Mouse (Mus musculus) right cerebral cortex, postnatal 14 days (tissue): ENCODE results near the gene Psmd4.
"Not testable (repeated sequence)": the region's sequence is repeated elsewhere in the genome, so short reads cannot be mapped to it uniquely, and the experiment has no call there.

Source experiments
- DNase-seq: peaks from one replicate; pipeline ENCODE4 v3.0.0; 2022

Psmd4 gene

GRCm38 (mm10) chr3:95042166-95042837 is at the start of gene Psmd4:
Psmd4 (minus strand) TSS chr3:95042614.
- DNase-seq, result peak; percentile 95

GRCm38 (mm10) chr3:95088071-95088470 is 45.7 kb upstream of the Psmd4 start:
- DNase-seq, result no peak

DNA sequence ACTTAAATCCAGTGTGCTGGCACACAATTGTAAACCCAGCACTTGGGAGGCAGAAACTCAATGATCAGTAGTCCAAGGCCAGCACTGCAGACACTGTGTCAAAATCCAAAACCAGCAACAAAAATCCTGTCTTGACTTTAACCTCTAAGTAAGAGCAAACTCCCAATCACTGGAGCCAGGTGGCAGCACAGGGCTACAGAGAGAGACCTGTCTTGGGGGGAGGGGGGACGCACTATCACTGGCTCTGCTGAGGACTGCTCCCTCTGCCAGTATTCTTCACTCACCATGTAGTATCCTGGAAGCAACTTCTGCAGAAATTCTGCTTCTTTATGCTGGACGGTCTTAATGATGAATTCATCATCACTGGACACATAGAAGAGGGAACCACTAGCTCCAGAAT is 29.2 kb upstream of the Psmd4 start:
- peak; percentile 15 for DNase-seq

GRCm38 (mm10) chr3:95066570-95066969 is 24.2 kb upstream of the Psmd4 start:
- DNase-seq, result no peak

DNA sequence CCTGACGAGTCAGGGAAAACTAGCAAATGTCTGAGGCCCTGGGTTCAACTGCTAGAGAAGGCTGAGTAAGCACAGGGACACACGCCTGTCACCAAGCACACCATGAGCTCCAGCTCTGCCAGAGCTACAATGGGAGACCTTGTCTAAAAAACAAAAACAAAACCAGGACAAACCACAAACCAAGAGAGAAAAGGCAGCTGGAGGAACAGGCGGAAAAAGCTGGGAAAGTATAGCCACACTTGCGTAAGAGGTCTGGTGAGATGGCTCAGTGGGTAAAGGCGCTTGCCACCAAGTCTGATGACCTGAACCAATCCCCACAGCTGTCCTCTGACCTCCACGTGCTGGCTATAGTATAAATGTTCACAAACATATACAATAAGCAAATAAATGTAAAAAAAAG is 23.7 kb upstream of the Psmd4 start:
- DNase-seq, result no peak

DNA sequence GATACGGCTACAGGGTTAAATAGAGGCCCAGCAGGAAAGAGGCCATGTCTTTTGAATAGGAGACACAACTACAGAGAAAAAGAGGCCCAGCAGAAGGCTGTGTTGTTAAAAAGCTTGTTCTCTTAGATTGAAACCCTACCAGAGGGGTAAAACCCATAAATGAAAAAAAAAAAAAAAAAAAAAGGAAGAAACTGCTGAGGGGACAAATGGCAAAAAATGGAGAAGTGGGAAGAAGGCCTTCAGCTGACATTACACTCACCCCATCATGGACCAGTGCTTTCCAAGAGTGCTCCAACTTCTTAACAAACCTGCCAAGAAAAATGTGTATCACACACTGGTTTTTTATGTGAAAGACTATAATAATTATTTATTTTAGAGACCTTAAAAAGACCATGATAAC is 23.1 kb upstream of the Psmd4 start:
- DNase-seq, result no peak

- DNase-seq, result no peak
Observed at GRCm38 (mm10) chr3:95063741-95064140, 21.3 kb upstream of the Psmd4 start.

GRCm38 (mm10) chr3:95058078-95058477 is 15.7 kb upstream of the Psmd4 start:
- no peak for DNase-seq

DNA sequence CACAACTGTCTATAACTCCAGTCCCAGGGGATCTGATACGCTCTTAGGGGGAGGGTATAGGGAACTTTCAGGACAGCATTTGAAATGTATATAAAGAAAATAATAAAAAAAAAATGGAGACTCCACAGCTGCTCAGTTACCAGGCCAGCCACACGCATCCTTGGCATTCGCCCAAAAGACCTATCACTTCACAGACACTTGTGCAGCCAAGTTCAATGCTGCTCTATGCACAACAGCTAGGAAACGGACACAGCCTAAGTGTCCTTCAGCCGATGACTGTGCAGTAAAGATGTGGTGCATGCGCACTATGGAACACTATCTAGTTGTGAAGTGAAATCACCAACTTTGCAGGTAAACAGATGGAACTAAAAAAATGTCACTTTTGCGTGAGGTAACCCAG is 13.9 kb upstream of the Psmd4 start:
- no peak for DNase-seq

DNA sequence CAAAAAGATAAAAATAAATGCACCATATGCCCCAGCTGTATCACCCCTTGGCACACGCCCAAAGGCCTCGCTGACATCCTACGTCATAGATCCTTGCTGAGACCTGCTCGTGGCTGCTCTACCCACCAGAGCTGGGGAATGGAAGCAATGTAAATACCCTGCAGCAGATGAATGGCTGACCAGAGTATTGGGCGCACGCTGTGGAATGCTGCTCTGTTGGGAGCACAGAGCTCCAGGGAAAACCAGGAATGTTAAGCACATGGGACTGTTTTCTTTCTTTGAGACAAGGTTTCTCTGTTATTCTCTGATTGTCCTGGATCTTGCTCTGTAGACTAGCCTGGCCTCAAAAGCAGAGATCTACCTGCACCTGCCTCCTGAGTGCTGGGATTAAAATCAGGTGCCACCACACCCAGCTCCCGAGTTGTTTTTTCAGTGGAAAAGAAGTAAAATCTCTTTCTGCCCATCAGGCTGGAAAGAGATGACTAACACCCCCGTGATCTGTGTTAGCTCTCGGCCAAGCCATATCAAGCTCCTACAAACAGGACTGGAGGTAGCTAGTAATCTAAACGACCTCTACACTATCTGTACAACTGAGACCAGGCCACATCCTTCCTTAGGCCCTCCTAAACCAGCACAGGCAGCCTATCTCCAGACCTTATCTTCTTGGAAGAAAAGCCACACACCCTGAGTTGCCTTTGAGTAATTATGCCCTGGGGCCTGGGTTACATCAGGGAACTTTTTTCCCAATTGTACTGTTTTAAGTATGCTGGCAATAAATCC is 12.3 kb upstream of the Psmd4 start:
- peak; percentile 28 for DNase-seq

DNA sequence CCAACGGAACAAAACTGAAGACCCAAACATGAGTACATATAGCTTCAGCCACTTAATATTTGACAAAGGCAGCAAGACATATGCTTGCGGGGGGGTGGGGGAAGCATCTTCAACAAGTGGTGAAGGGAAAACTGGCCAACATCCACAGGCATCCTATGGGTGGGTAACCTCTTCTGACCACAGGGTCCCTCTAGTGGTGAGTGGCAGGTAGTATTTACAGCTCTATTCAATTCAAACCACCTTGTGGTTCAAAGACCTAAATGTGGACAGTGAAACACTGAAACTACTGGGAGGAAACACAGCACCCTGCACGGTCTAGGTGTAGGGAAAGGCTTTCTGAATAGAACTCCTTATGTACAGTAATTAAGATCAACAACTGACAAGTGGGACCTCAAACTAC is 11.3 kb upstream of the Psmd4 start:
- DNase-seq, result no peak

- DNase-seq, result peak; percentile 45
Observed at GRCm38 (mm10) chr3:95052959-95053358, 10.5 kb upstream of the Psmd4 start.

- DNase-seq, result no peak
Observed at GRCm38 (mm10) chr3:95047914-95048313, 5.5 kb upstream of the Psmd4 start.

DNA sequence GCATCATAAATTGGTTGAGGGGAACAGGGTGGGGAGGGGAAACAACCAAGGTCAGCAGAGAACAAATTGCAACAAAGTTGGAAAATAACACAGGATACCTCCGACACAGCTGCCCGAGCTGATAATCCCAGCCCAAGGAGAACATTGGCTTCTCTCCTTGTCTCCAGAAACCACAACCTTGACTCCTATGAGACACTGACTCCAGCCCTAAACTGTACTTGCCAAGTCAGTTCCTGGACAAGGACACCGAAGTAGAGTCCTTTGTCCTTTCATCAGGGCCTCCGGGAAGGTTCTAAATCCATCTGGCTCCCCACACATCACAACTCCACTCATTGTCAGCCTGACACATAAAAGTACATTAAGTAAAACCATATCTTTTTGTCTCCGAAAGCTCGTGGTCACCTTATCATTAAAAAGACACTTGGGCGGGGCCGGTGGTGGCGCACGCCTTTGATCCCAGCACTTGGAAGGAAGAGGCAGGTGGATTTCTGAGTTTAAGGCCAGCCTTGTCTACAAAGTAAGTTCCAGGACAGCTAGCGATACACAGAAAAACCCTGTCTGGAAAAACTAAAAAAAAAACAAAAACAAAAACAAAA is 4.1 kb upstream of the Psmd4 start:
- no peak for DNase-seq

DNA sequence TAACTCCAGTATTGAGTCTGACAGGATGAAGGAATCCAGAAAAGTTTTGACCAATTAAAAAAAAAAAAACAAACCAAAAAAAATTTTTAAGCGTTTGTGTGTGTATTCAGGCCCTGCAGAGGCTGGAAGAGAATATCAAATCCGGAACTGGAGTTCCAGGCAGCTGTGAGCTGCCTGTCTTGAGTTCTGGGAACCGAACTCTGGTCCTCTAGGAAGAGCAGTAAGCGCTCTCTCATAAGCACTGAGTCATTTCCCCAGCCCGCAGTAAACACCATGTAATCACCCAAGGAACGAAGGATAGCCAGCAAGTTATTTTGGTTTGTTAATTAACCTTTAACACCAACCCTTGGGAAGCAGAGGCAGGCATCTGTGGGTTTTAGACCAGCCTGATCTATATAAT is 837 bp upstream of the Psmd4 start:
- no peak for DNase-seq

- DNase-seq, result no peak
Observed at GRCm38 (mm10) chr3:95042838-95043229, 420 bp upstream of the Psmd4 start.

- DNase-seq, result no peak
Observed at GRCm38 (mm10) chr3:95041625-95042024, 789 bp downstream of the Psmd4 start.

- DNase-seq, result no peak
Observed at GRCm38 (mm10) chr3:95029953-95030352, 12.5 kb downstream of the Psmd4 start.

- DNase-seq, result not testable (repeated sequence)
Observed at GRCm38 (mm10) chr3:95029291-95029827, 13.1 kb downstream of the Psmd4 start.

GRCm38 (mm10) chr3:95028603-95029002 is 13.8 kb downstream of the Psmd4 start:
- no peak for DNase-seq

DNA sequence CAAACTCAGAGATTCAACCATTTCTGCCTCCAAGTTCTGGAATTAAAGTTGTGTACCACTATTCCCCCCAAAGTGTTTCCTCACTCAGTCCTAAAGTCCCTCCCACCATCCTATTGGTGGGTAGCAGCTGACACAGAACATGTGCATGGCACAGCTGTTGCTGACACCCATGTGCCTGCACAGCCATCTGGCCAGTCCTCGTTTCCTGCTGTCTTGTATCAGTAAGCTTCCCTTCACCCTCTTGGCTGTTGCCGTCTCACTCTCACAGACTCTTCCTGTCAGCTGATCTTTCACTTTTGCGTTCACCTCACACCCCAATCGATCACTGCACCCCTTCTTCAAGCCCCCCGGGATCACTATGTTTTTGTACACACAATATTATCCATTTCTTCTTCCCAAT is 14.7 kb downstream of the Psmd4 start:
- peak; percentile 50 for DNase-seq

- no peak for DNase-seq
Observed at GRCm38 (mm10) chr3:95027057-95027645, 15.3 kb downstream of the Psmd4 start.

DNA sequence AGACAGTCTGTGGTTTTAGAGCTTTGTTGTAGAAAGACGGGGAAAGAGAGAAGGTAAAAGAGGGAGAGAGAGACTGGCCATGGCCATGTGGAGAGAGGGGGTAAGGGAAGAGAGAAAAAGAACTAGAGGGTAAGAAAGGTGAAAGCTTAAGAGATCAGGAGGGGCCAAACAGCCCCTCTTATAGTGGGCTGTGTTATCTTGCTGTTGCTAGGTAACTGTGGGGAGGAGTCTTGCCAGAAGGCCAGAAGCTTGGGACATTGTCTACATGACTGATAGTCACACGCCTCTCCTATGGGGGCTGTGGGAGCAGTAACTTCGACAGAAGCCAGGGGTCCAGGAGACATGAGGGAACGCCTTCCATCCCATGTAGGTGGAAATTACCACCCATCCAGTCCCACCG is 17.2 kb downstream of the Psmd4 start:
- DNase-seq, result no peak

DNA sequence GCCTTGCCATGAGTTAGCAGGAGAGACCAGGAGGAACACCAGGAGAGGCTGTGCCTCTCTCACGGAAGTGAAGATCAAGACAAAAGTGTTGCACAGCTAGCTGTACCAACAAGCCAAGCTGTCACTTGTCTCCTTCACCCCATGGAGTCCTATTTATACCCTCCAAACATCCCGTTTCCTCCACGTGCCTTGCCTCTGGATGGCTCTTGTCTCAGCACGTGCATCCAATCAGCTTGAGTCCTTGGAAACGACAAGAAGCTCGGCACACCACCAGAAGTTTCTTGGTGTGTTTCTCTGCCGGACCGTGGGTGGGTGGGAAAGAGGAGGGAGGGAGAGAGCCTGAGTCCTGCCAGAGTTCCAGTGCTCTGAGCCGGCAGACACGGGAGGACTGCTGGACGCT is 17.9 kb downstream of the Psmd4 start:
- DNase-seq, result peak; percentile 50
